Mouse (Mus musculus) CD8-positive naive resting alpha-beta T cell, adult 2 months (primary cell): ENCODE results near the gene Cpsf3.

Source experiments
- DNase-seq, 2 experiments: peaks; one replicate each; pipeline ENCODE4 v3.0.0; 2022; ENCODE audit warnings: low read depth in 2 of 2, low spot score in 2 of 2

Cpsf3 gene

GRCm38 (mm10) chr12:21288716-21289395 is 3.7 kb downstream of the Cpsf3 start:
- DNase-seq: no peak

DNA sequence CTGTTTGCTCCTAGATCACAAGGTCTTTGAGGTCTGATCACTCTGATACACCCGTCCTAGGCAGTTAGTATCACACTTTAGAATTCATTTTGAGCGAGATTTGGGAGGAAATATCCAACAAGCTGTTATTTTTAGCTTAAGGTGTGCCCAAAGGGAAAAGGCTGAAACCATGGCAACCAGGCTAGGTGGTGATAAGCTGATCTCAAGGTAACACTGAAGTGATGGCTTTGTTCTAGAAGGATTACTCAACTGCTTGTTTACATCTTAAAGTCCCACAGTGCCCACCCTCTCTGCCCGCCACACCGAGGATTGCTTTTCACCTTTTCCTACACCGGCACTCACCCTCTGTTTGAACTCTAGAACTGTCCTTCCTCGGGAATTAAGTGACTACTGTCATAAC is 4.5 kb downstream of the Cpsf3 start:
- DNase-seq: no peak

DNA sequence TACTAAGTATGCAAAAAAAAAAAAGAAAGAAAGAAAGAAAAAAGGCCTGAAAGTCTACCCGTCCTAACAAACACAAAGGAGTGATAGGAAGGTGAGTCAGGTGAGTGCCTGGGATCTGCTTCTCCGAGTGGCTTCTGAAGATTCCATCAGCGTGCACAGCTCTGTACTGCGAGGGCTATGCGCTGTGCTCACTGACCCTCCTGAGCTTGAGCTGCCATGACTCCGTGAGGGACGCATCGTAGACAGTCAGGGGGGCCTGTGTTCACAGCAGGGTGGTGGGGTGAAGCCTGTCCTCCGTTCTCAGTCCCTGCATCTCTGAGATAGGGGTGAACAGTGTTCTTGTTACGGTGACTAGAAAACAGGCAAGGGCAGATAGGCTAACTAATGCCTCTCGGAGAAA is 13.7 kb downstream of the Cpsf3 start:
- DNase-seq: no peak

DNA sequence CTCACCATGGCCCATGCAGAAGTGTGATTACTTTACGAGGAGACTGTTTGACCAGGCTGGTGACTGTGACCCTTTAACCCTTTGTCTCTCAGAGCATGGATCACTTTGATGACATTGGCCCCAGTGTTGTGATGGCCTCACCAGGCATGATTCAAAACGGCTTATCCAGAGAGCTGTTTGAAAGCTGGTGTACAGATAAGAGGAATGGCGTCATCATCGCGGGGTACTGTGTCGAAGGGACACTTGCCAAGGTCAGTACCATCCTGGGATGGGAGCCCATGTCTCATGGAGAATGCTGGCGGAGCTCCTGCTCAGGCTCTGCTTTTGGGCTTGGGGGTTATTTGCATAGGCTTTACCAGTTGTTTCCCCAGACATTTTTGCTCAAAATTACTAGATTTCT is 16.1 kb downstream of the Cpsf3 start:
- no peak for DNase-seq

DNA sequence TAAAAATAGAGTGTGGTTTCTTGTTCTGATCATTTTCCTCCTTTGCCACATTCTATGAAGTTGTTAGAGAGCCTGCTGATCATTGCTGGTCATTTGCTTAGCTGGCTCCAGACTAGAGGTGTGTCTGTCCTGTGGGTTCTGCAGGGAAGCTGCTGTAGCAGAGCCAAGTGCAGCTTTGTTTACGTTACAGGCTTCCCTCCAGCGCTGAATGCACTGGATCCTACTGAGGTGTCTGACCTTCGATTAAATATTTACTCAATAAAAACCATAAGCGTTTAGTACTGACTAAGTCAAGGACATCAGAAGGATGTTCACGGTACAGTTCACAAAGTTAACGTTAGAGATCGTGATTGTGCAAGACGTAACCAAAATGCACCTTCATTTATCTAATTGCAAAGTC is 16.7 kb downstream of the Cpsf3 start:
- DNase-seq: no peak

DNA sequence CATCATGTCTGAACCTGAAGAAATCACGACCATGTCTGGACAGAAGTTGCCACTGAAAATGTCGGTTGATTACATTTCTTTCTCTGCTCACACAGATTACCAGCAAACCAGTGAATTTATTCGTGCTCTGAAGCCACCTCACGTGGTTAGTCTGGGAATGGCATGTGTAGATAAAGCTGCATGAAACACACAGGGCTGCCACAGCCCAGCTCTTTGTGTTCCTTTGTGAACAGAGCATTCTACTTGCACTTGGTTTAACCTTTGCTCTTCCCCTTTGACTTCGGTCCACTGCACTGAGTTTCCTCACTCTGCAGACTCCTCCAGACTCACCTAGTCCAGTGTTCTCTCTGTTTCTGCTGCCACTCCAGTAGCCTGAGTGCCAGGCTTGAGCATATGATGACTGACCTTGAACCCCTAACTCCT is 17.2 kb downstream of the Cpsf3 start:
- DNase-seq: no peak

GRCm38 (mm10) chr12:21305741-21306140 is 20.6 kb downstream of the Cpsf3 start:
- no peak for DNase-seq

DNA sequence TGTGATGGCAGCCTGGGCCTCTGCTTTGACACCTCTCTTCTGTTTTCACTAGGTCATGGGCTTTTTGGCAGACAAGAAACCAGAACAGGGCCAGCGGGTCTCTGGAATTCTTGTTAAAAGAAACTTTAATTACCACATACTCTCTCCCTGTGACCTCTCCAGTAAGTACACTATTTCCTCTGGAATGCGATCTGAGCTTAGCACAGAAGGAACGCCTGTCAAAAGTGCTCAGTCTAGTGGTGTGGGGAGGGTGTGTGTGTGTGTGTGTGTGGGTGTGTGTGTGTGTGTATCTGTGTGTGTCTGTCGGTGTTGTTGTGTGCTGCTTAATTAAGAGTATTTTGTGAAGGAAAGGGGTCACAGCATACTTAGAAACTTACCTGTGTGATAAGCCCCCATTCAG is 21.5 kb downstream of the Cpsf3 start:
- DNase-seq: no peak

DNA sequence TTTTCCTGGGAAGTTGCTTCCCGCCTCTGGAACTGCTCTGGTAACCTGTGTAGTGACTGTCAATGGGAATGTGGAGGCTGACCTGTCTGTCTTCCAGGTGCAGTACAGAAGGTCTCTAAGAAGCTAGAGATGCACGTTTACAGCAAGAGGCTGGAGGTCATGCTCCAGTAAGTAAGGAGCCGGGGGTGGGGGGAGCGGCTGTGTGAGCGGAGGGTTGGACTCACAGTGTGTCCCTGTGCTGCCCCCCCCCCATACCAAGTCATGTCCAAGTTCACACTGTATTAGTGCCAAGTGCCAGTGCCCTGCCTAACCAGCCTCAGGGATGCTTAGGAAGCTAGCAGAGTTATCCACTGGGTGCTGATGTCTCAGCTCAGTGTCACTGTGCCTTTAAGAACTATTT is 27.0 kb downstream of the Cpsf3 start:
- no peak for DNase-seq

- DNase-seq: peak; percentile 77 to 83
Observed at GRCm38 (mm10) chr12:21315923-21316868, 31.0 kb downstream of the Cpsf3 start, which contains the start of gene Iah1. Gene Iah1 (plus strand): TSS chr12:21316389.

DNA sequence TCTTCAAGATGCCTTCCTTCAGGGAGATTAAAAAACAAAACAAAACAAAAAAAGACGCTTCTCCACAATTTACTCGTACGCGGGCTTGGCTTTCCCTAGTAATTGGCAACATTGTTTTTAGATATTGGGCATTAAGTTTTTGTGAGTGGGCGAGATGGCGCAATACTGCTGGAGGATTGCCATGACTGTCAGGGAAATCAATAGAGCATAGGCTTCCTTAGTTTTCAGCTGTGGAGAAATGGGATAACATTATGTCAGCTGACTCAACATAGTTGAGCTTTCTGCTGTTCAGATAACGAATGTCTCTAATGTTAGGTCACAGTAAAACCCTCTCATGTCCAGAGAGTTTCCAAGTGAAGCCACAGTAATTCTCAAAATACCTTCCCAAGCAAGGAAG is 31.7 kb downstream of the Cpsf3 start:
- no peak for DNase-seq

DNA sequence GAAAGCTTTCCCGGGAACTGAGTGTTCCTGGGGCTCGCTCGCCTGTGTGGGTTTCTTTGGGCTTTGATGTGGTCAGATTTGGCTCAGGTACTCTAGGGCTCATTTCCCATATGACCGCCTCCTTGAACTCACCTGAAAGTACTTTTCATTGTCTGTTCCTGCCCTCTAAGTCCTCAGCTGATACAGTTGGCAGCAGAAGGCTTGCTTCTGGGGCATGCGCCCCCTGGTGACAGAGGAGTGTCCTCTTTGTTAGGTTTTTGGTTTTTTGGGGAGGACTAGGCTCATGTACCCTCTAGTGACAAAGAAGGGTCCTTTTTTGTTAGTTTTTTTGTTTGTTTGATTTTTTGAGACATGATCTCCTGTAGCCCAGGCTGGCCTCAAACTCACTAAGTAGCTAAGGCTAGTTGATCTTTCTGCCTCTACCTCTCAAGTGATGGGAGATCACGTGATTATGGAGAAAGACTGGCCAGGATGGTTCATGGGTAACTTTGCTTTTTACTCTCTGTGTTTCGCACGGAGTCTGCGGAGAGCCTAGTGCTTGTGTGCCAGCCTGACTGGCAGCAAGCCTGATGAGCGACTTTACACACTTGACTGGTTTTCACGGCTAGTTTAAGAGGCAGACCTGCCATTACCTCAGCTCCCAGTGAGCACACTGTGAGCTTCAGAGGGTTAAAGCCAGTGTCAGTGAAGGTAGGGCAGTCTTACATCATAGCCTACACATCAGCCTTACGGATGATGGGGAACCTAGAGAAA is 33.1 kb downstream of the Cpsf3 start:
- DNase-seq: peak; percentile 64 to 78

DNA sequence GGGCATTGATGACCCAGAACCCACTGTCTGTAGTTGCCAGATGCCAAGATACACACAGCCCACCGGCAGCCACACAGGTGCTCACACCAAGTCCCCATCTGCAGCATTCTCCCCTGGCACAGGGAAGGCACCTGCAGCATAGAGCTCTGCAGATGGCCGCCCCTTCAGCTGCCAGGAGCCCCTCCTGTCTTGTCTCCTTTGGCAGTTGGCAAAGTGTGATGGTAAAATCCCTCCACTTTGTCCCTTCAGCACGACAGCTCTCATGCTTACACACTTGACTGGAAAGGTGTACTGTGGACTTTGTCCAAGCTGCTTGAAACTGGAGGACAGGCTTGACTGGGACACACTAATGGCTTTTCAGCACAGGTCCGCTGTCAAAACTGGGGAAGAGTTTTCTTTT is 35.1 kb downstream of the Cpsf3 start:
- DNase-seq: no peak

- no peak for DNase-seq
Observed at GRCm38 (mm10) chr12:21321170-21321569, 36.0 kb downstream of the Cpsf3 start.

GRCm38 (mm10) chr12:21322296-21322695 is 37.1 kb downstream of the Cpsf3 start:
- no peak for DNase-seq

DNA sequence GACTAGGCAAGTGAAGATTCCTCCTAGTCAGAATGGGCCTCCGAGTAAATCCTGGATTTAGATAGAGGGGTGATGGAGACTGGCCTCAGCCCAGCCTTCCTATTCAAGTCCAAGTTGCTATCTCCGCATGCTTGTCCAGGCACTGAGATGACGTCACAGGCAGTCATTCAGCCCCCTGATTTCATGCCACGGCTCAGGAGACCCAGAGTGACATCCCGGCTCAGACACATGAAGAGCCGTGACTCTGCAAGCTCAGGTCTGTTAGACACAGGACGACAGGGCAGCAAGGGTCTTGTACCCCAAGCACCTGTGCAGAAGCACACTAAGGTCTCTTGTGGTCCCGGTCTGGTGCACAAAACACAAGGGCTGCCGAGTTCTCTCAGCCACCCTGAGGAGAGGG is 37.7 kb downstream of the Cpsf3 start:
- no peak for DNase-seq

DNA sequence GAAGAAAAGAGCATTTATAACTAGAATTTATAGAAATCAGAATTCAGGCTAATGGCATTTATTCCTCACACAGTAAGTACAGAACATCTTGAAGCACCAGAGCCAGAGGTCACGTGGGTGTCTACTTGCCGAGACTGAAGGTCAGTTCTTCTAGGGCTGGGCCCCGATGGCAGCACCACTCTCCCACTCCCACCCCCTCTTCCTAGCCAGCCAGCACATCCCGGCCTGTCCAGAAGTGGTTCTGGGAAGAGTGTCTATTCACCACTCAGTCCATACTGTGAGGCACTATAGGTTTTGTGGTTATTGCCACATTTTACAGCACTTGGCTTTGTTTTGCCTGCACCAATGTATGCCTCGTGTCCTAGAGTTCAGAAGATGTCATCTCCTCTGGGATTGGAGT is 38.9 kb downstream of the Cpsf3 start:
- no peak for DNase-seq

DNA sequence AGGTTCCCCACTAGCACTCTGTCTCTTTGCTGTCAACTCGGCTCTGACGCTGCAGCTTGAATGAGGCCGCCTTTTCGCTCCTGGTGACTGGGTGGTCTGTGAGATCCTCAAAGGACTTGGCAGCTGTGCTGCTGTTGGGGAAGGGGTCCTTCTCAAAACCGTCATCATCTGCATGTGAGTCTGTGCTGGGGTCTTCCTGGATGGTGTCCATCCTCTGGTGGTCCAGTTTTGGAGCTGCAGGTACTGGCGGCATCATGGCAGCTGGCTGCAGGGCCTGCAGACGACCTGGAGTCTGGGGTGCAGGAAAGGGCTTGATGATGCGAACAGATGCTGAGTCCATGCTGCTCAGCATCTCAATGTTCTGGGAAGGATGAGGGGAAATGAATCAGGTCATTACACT is 40.1 kb downstream of the Cpsf3 start:
- no peak for DNase-seq

DNA sequence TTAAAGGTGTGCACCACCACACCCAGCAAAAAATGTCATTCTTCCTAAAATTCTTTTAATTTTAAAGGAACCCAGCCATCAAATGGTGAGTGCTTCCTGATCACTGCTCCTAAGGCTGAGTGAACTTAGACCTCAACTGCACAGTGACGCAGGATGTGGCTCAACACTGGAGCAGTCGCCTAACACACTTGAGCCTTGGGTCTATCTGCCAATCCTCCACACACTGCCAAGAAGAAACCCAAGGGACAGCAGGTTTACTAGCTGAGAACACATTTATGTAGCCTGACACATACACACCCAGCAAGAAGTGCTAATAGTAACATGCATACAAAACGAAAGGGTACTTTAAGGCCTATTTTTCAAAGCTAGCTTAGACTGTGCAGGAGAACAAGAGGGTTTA is 41.1 kb downstream of the Cpsf3 start:
- DNase-seq: no peak

DNA sequence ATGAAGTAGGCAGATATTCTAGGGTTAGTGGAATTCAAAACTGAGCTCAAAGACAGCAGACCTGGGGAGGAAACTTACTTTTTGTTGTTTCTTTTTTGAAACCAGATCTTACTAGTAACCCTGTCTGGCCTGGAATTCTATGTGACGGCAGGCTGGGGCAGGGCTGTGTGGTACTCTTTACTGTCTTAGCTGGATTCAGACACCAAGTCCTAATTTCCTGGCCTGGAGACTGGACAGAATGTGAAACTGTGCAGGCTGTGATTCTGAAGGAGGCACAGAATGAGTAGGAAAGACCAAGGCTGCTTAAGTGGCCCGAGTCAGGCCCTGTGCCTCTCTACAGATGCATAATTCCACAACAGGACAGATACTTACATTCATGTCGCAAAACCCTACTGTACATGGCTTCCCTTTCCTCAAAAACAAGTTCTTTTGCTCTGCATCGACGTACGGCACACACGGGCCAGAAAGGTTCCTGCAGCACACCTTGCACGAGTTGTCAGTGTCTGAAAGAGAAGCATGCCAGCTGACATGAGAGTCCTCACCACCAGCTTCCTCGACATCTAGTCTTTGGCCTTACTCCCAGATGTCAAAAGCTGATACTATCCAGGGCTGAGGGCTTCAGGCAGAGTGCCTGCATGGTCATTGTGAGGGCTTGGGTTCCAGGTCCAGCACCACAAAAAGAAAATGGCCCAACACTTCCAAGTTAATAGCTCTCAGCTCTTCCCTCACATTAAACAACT is 44.6 kb downstream of the Cpsf3 start:
- no peak for DNase-seq

- DNase-seq: no peak
Observed at GRCm38 (mm10) chr12:21330961-21331576, 45.9 kb downstream of the Cpsf3 start.
